Mouse (Mus musculus): ENCODE data around the gene Cstb.

Gene Cstb

DNA sequence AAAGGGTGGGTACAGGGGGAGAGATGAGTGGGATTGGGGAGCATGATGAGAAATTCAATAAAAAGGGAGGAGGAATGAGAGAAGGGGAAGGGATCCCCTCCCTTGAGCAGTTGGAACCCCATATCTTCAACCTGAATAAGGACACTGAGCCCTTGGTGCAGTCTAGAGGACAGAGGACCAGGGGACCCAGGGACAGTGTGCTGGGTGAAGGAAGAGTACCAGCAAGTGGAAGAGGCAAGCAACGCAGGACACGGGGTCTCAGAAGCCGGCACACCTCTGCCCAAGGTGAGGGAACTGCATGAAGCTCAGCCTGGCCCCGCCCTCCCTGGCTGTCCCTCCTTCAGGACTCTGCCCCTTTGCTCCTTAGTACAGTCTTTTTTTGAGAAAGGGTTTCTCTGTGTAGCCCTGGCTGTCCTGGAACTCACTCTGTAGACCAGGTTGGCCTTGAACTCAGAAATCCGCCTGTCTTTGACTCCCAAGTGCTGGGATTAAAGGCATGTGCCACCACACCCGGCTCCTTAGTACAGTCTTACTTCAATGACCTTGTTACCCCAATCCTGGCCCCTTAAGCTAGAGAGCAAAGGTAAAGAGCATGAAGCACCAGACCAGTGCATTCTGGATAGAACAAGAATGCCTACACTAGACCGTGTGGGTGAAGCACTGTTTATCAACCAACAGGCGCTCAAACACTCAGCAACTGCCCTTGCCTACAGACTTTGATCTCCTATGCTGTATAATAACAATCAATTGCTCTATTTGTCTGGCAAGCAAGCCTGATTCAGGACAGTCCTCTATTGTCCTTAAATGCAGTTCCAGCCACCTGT lies 37.7 kb downstream of the Cstb start:
- DNase-seq = no peak

- no peak for DNase-seq
These were observed 38.3 kb downstream of the Cstb start for GRCm38 (mm10) chr10:78463769-78464167.

GRCm38 (mm10) chr10:78464201-78464791 lies 38.8 kb downstream of the Cstb start:
- DNase-seq = peak; percentile 70

GRCm38 (mm10) chr10:78464792-78465207 lies 39.3 kb downstream of the Cstb start, which contains the start of gene Pdxk:
Gene Pdxk (minus strand): TSS chr10:78464975.
- DNase-seq = peak; percentile 95

DNA sequence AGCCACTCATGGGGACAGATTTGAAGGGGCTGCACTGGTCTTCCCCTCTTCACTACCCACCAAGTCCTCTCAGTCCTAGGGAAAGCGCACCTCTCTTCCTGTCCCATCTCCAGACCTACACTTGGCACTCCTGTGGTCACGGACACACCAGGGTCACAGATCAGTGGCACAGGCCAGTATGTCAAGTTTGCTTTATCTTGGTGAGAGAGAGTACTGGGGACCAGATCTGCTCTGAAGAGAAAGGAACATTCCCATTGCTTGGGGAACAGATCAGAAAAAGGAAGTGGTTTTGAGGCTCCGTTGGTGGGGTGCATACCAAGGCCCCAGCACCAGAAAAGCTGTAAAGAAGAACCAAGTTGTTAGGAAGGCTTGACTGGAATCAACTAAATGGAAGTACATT lies 40.0 kb downstream of the Cstb start:
- peak; percentile 35 for DNase-seq

DNA sequence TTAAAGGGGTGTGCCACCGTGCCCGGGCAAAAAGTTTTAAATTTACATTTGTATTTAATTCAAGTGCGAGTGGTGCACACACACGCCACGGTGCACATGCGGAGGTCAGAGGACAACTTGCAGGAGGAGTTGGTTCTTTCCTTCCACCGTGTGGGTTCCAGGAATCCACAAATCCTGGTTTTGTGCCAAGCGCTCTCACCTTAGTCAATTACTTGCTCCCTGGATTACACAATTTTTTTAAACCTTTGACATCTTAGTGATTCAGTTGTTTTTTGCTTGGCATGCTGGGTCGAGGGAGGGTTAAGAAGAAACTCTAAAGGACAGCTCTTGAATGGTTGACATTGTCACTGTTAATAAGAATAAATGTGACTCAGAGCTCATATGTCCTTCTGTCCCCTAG lies 41.2 kb downstream of the Cstb start:
- no peak for DNase-seq

GRCm38 (mm10) chr10:78467761-78468310 lies 42.4 kb downstream of the Cstb start:
- no peak for DNase-seq

- no peak for DNase-seq
These were observed 45.3 kb downstream of the Cstb start for GRCm38 (mm10) chr10:78470582-78471313.

DNA sequence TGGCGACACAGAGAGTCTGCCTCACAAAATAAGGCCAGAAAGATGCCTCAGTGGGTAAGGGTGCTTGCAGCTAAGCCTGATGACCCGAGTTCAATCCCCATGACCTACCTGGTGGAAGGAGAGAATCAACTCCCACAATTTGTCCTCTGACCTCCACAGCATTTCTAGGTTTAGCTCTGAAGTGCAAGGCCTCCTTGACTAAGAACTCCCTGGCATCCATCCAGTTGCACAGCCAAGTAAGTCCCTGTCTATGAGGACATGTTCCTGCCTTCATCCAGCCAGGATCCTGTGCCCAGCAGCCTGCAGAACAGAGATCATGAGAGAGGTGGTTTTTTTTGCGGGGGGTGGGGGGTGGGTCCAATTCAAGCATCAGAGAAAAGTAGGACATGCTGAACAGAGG lies 46.6 kb downstream of the Cstb start:
- no peak for DNase-seq

GRCm38 (mm10) chr10:78473434-78473833 lies 48.0 kb downstream of the Cstb start:
- DNase-seq = no peak

- DNase-seq = no peak
These were observed 49.3 kb downstream of the Cstb start for GRCm38 (mm10) chr10:78474759-78475158.

GRCm38 (mm10) chr10:78476821-78477220 lies 51.4 kb downstream of the Cstb start:
- no peak for DNase-seq

All from thymus, postnatal 4 days (tissue).